In genomic region chr11:3169042-3169441, GRCm38 (mm10) we compare ENCODE assay signal across 8 mouse cellular contexts. TPM values are rescaled to one million over a fixed set of nuclear protein-coding genes. Genes with fewer than 3 reads are reported as not detected.
DNase-seq lines count a peak whose midpoint lies in the region; ATAC-seq and TF ChIP-seq lines count a peak whose summit lies in the region.
"Not testable (repeated sequence)": the region's sequence is repeated elsewhere in the genome, so short reads cannot be mapped to it uniquely, and the experiment has no call there.

No protein-coding gene starts in this region.

- not testable (repeated sequence) for TF ChIP-seq CTCF in lung, postnatal 0 days (IDR thresholded peaks at IDR 0.05)

- peaks cover 28% of the 10 kb centered on the region for H3K9me3 ChIP-seq in forebrain, embryonic 13.5 days (replicated peaks)
- peaks cover 19% of the 10 kb centered on the region for H3K9me3 ChIP-seq in heart, embryonic 15.5 days (replicated peaks)
- not testable (repeated sequence) for H3K9me3 ChIP-seq in intestine, embryonic 14.5 days (ENCODE audit: control insufficient read depth, low read length); lung, postnatal 0 days (ENCODE audit: low read length)

- H3K4me1 ChIP-seq in forebrain, embryonic 13.5 days; heart, embryonic 15.5 days (replicated peaks); intestine, embryonic 14.5 days (replicated peaks; ENCODE audit: control insufficient read depth, insufficient read depth, low read length); lung, postnatal 0 days (ENCODE audit: insufficient read depth, low read depth, low read length): not testable (repeated sequence)

- not testable (repeated sequence) for H3K9ac ChIP-seq in forebrain, embryonic 13.5 days; heart, embryonic 15.5 days; intestine, embryonic 14.5 days (ENCODE audit: low read length); lung, postnatal 0 days (replicated peaks; ENCODE audit: low read depth)

- H3K27me3 ChIP-seq in forebrain, embryonic 13.5 days; heart, embryonic 15.5 days; intestine, embryonic 14.5 days (replicated peaks; ENCODE audit: control insufficient read depth, insufficient read depth, low read length); lung, postnatal 0 days (replicated peaks; ENCODE audit: insufficient read depth, low read length): not testable (repeated sequence)

- not testable (repeated sequence) for H3K27ac ChIP-seq in forebrain, embryonic 13.5 days; heart, embryonic 15.5 days; intestine, embryonic 14.5 days (ENCODE audit: low read depth); lung, postnatal 0 days (ENCODE audit: low read length)

- peak; percentile 28 for DNase-seq in T-cell, adult 2 months (ENCODE audit: low spot score)
- DNase-seq in intestine, embryonic 14.5 days (ENCODE audit: low spot score); lung, postnatal 0 days (ENCODE audit: low spot score): not testable (repeated sequence)
- peak; percentile 20 to 59 for DNase-seq in kidney, postnatal 25 days
- DNase-seq in spleen, adult 18-20 months = peak; percentile 39 to 61
- DNase-seq in thymus, postnatal 25 days = peak; percentile 35

- ATAC-seq in forebrain, embryonic 13.5 days = peak; percentile 5; the same call in 1 of the 2 replicates
- ATAC-seq in heart, embryonic 15.5 days (replicated peaks; ENCODE audit: insufficient number of reproducible peaks, insufficient read depth, low FRiP score, low read depth) = peak; percentile 5; the same call in 1 of the 2 replicates
- ATAC-seq in intestine, embryonic 14.5 days (replicated peaks; ENCODE audit: low FRiP score, low TSS enrichment, low read depth) = peak; percentile 47; the same call in 1 of the 2 replicates
- ATAC-seq in lung, postnatal 0 days = peak; percentile 13; the same call in 1 of the 2 replicates

- not testable (repeated sequence) for H3K4me3 ChIP-seq in forebrain, embryonic 13.5 days; heart, embryonic 15.5 days; intestine, embryonic 14.5 days (ENCODE audit: low read depth, low read length); lung, postnatal 0 days (ENCODE audit: low read depth, low read length)

- H3K4me2 ChIP-seq in forebrain, embryonic 13.5 days; heart, embryonic 15.5 days; intestine, embryonic 14.5 days (ENCODE audit: low read length); lung, postnatal 0 days (replicated peaks; ENCODE audit: low read depth, low read length): not testable (repeated sequence)

- WGBS in forebrain, embryonic 13.5 days = 71% methylated on average over 2 of the region's 2 CpGs
- WGBS in heart, embryonic 15.5 days = 61% methylated on average over 2 of the region's 2 CpGs
- 74% methylated on average over 2 of the region's 2 CpGs for WGBS in intestine, embryonic 14.5 days
- WGBS in lung, postnatal 0 days = 64% methylated on average over 2 of the region's 2 CpGs

- not testable (repeated sequence) for TF ChIP-seq EP300 in lung, postnatal 0 days (IDR thresholded peaks at IDR 0.05)

- H3K36me3 ChIP-seq in forebrain, embryonic 13.5 days (ENCODE audit: poor library complexity, severe bottlenecking); heart, embryonic 15.5 days; intestine, embryonic 14.5 days (ENCODE audit: control insufficient read depth, insufficient read depth, low read length); lung, postnatal 0 days (ENCODE audit: insufficient read depth, low read length): not testable (repeated sequence)

RNA-seq across cellular contexts. Expression of gene Sfi1, which starts 24.2 kb away (rescaled TPM):
- 15.0 and 16.0 TPM in 2 replicates for polyA plus RNA-seq in forebrain, embryonic 13.5 days (2015; fragmentation: Nextera tagmentation; extraction: Ambion mirVana)
- polyA plus RNA-seq in heart, embryonic 15.5 days (2015; fragmentation: Nextera tagmentation; extraction: Ambion mirVana) = 10.9 and 12.0 TPM in 2 replicates
- 11.2 TPM in 2 replicates for polyA plus RNA-seq in intestine, embryonic 14.5 days (2014; fragmentation: Nextera tagmentation; extraction: Ambion mirVana)
- polyA plus RNA-seq in lung, postnatal 0 days (2015; fragmentation: Nextera tagmentation; extraction: Ambion mirVana) = 7.9 and 8.3 TPM in 2 replicates

RNA-seq across cellular contexts. Expression of gene Eif4enif1, which starts 33.1 kb away (rescaled TPM):
- polyA plus RNA-seq in forebrain, embryonic 13.5 days (2015; fragmentation: Nextera tagmentation; extraction: Ambion mirVana) = 46.8 and 54.2 TPM in 2 replicates
- 29.4 and 37.4 TPM in 2 replicates for polyA plus RNA-seq in heart, embryonic 15.5 days (2015; fragmentation: Nextera tagmentation; extraction: Ambion mirVana)
- 52.7 and 56.2 TPM in 2 replicates for polyA plus RNA-seq in intestine, embryonic 14.5 days (2014; fragmentation: Nextera tagmentation; extraction: Ambion mirVana)
- polyA plus RNA-seq in lung, postnatal 0 days (2015; fragmentation: Nextera tagmentation; extraction: Ambion mirVana) = 17.7 and 19.3 TPM in 2 replicates
